ENCODE assay signal across 11 mouse cellular contexts in the genomic region with DNA sequence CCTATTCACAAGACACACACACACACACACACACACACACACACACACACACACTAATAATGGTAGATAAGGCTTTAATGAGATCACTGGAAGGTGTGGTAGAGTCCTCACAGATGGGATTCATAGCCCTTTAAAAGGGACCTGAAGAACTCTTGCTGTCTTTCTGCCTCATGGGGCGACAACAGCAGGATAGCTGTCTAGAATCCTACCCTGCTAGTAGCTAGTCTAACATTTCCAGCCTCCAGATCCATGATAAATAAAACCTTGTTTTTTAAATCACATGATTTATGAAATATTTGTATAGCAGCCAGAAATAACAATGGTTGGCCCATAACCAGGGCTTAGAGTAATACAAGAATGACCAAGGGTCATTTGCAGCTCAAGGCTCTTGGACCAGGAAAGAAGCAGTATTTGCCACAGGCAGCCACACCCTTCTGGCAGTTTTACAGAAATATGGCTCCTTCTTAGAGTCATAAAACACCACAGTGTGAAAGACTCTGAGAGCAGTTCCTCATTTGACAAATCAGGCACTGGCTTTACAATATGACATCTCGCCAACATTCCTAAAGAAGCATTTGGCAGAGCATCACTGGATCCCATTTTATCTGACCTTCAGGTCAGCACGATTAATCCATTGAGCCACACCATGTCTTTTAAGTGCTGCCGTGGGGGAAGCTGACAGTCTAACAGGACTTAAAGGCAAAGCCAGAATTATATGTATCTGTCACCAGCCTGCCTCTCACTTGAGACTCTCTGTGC.
DNase-seq lines count a peak whose midpoint lies in the region; ATAC-seq and TF ChIP-seq lines count a peak whose summit lies in the region.
"Had no signal": no experiment of that assay in that cellular context is flagged by ENCODE, and none has a peak within 500 bp of the region (broad histone marks: within the 10 kb centered on the region; RNA-seq: fewer than 3 reads in every experiment).

No protein-coding gene starts in this region.

- no peak for ATAC-seq in erythroid progenitor cell, adult 5-6 weeks (replicated peaks; ENCODE audit: low FRiP score, poor library complexity, severe bottlenecking)
- ATAC-seq: hindbrain, postnatal 0 days had no signal

- TF ChIP-seq POLR2A in kidney, adult 2 months (IDR thresholded peaks at IDR 0.05; ENCODE audit: low read depth, low read length) = no peak

- H3K4me3 ChIP-seq in kidney, adult 2 months (ENCODE audit: insufficient read depth, low read depth, low read length) = no peak overlapping the region
- H3K4me3 ChIP-seq: embryonic facial prominence, embryonic 13.5 days; midbrain, embryonic 10.5 days had no signal

- 45% methylated on average over 4 of the region's 4 CpGs for WGBS in kidney, adult 2 months

- H3K4me1 ChIP-seq in kidney, adult 2 months (ENCODE audit: control insufficient read depth, insufficient read depth, low read length) = no peaks in the 10 kb centered on the region
- H3K4me1 ChIP-seq: midbrain, embryonic 10.5 days had no signal

- no peaks in the 10 kb centered on the region for H3K27me3 ChIP-seq in kidney, adult 2 months (replicated peaks; ENCODE audit: control insufficient read depth, insufficient read depth, low read length)
- H3K27me3 ChIP-seq: embryonic facial prominence, embryonic 13.5 days had no signal

- no peak overlapping the region for H3K27ac ChIP-seq in kidney, adult 2 months (ENCODE audit: insufficient read depth, low read depth, low read length)
- H3K27ac ChIP-seq: embryonic facial prominence, embryonic 13.5 days; hindbrain, postnatal 0 days; midbrain, embryonic 10.5 days had no signal

- H3K36me3 ChIP-seq in kidney, adult 2 months (ENCODE audit: control insufficient read depth, insufficient read depth, low read length) = no peaks in the 10 kb centered on the region
- H3K36me3 ChIP-seq: embryonic facial prominence, embryonic 13.5 days; midbrain, embryonic 10.5 days had no signal

- DNase-seq in gastrocnemius, adult 18-20 months (ENCODE audit: low spot score) = peak; percentile 16
- DNase-seq in gastrocnemius, postnatal 4 days (ENCODE audit: low spot score in 2 of 2) = no peak
- peak; percentile 65 for DNase-seq in adipocyte (ENCODE audit: low spot score)
- peak; percentile 32 for DNase-seq in kidney, adult 2 months
- DNase-seq in lung, postnatal 14 days = peak; percentile 10
- no peak for DNase-seq in spleen, postnatal 4 days (ENCODE audit: low spot score in 2 of 2)
- DNase-seq in urinary bladder, postnatal 36 days (ENCODE audit: low spot score in 2 of 2) = no peak

- no peak for TF ChIP-seq CTCF in kidney, adult 2 months (conservative IDR thresholded peaks at IDR 0.05; ENCODE audit: insufficient read depth, insufficient read length, low read depth, low read length)

Comparison
In these comparisons a context has a peak if more than half of its experiments do, and no peak if none do; other contexts are left out.
1. DNase-seq: peak in gastrocnemius, adult 18-20 months (single experiment), adipocyte (single experiment), kidney, adult 2 months (single experiment) and lung, postnatal 14 days (single experiment); none in gastrocnemius, postnatal 4 days (0 of 2), spleen, postnatal 4 days (0 of 2) and urinary bladder, postnatal 36 days (0 of 2).